Mouse (Mus musculus): ENCODE measurements around the gene Trp63.

Trp63 gene

GRCm38 (mm10) chr16:25871503-25871902 is 187.9 kb downstream of the Trp63 start:
- DNase-seq (ENCODE audit: low read depth, low spot score) = peak; percentile 82

DNA sequence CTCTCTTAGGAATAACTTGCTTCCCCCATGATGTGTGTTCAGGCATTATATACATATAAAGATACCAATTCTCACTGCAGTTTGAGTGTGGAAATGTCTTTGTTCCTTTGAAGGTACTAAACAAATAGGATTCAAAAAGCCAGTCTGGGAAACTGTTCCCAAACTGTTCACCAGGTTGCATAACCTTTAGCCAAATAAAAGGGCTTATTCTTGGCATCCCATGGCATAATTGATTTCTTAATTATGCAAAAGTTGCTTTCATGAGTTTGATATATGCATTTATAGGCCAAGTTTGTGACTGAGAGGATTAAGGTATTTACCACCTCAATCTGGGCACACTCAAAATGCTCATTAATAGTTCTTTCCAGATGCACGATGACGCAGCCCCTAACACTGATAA is 192.1 kb downstream of the Trp63 start:
- no peak for DNase-seq (ENCODE audit: low read depth, low spot score)

DNA sequence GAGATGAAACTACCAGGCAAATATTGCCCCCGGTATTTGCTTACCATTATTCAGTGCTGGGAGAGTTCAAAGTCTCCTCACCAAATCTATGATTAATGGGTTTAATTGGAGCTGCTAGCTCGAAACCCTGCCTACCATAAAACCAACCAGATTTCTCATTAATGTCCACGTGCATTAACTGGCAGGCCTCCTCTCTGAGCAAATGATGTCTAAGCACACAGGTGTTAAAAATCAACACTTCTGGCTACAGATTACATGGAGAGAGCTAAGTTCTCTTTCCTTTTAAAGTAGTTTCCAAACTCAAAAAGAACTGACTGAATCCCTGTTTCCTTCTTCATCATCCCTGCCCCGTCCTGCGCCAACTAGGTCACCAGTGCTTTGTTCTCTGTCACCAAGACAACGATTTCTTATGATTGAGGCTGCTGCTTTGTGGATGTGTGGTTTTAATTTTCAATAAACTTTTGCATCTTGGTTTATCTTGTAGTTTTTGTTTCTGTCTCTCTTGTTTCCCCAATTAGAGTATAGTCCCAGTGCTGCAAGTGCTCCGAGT is 193.9 kb downstream of the Trp63 start:
- DNase-seq (ENCODE audit: low read depth, low spot score) = no peak

DNA sequence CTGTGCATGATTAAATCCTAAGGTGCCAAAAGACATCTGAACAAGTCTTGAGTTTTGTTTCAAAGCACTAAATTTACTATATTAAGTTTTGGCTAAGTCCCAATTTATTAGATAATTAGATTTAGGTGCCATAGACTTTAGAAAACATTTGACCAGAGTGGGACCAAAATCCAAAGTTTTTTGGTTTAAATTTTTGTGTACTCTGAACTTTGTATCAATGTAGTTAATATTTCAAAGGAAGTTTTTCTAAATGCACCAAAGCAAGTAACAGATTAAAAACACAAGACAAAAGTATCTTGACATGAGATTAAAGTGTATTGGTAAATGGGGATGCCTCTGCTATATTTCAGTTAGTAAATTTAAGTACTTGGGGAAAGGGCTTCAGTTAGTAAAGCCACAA is 194.6 kb downstream of the Trp63 start:
- no peak for DNase-seq (ENCODE audit: low read depth, low spot score)

DNA sequence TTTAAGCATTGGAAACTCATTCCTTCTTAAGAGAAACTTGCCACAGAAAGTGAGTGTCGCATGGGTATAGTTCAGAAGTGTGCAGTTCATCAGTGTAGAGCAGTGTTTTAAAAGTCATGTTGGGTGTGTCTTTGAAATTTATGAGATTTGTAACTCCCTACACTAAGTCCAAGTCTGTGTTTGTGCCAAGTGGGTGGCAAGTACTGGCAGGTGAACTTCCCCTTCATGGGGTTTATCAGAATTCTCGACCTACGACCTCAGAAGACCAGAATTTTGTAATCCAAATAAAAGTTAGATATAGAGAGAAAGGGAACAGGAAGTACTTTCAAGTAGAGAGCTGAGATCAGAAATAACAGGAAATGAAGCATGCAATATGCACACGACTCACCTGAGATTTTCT is 215.5 kb downstream of the Trp63 start:
- no peak for DNase-seq (ENCODE audit: low read depth, low spot score)

DNA sequence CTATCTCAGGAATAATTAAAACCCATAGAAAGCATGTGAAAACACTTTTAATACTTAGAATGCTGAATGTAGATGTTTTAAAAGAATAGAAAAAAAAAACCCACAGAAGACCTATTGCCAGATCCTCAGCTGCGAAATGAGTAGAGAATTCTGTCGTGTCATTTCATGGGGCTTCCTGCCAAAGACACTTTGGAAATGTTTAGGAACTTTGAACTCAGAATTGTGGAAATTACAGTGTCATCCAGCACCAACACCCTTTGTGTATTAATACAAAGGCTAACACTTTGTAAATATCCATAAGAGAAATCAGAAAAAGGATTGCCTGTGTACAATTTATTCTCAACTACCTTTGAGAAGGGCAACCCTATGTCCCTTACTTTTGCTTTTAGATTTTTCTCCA is 216.1 kb downstream of the Trp63 start:
- no peak for DNase-seq (ENCODE audit: low read depth, low spot score)

- DNase-seq (ENCODE audit: low read depth, low spot score) = no peak
Observed at GRCm38 (mm10) chr16:25900389-25900908, 216.9 kb downstream of the Trp63 start.

GRCm38 (mm10) chr16:25912185-25912584 is 228.6 kb downstream of the Trp63 start:
- DNase-seq (ENCODE audit: low read depth, low spot score) = no peak

DNA sequence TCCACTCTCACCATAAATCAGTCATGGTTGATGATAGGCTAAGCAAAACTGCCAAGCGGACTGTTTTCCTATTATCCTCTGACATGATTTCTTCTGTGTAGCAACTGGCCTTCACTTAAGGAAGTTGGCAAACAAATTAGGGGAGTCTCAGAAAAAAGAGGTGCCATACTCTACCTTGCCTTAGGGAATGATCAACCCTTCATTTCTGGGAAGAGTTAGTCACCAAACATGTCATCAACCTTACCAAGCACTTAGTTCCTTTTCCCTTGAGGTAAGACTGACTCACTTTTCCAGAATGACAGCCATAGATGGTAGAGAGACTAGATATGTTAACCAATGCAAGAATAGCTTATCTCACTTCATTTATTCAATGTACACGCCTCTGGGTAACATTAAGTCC is 250.6 kb downstream of the Trp63 start:
- no peak for DNase-seq (ENCODE audit: low read depth, low spot score)

Measured in ES-CJ7 (cell line).